Mouse (Mus musculus) MEL (cell line): ENCODE measurements around the gene Ppp1ca. TPM values are rescaled to one million over a fixed set of nuclear protein-coding genes. Genes with fewer than 3 reads are reported as not detected.

Experiments
- DNase-seq: peaks from one replicate; pipeline ENCODE4 v3.0.0; 2011; ENCODE audit warnings: low read depth, low spot score
- H3K27ac ChIP-seq: 2 replicates; pipeline ENCODE4 v1.5.1; 2012; ENCODE audit warnings: low read depth, mild to moderate bottlenecking, control low read depth, low read length, moderate library complexity; ENCODE audit not compliant: control insufficient read depth
- H3K27me3 ChIP-seq, 2 experiments: fragments of 150-350 bp in 1 of 2; sonication (generic) in 1 of 2; 2 replicates each; pipeline ENCODE4 v1.6.1; 2012; ENCODE audit warnings: low read length in 2 of 2, mild to moderate bottlenecking in 2 of 2, improper control_type of control experiment in 1 of 2, moderate library complexity in 1 of 2; ENCODE audit not compliant: insufficient read depth in 2 of 2, control insufficient read depth in 1 of 2
- H3K36me3 ChIP-seq, 2 experiments: 2 replicates each; pipeline ENCODE4 v1.6.1; 2012 to 2014; ENCODE audit warnings: low read length in 2 of 2, improper control_type of control experiment in 1 of 2, inconsistent platforms in 1 of 2, mild to moderate bottlenecking in 1 of 2; ENCODE audit not compliant: insufficient read depth in 2 of 2, control insufficient read depth in 1 of 2
- H3K4me1 ChIP-seq, 2 experiments: fragments of 150-350 bp in 1 of 2; sonication (generic) in 1 of 2; 2 replicates each; pipeline ENCODE4 v1.6.1; 2012; ENCODE audit warnings: low read length in 2 of 2, improper control_type of control experiment in 1 of 2, mild to moderate bottlenecking in 1 of 2; ENCODE audit not compliant: insufficient read depth in 2 of 2, control insufficient read depth in 1 of 2
- H3K4me3 ChIP-seq, 2 experiments: fragments of 150-350 bp in 1 of 2; sonication (generic) in 1 of 2; 2 replicates each; pipeline ENCODE4 v1.5.1; 2012; ENCODE audit warnings: low read depth in 2 of 2, low read length in 2 of 2, mild to moderate bottlenecking in 2 of 2, moderate library complexity in 2 of 2, control low read depth in 1 of 2, improper control_type of control experiment in 1 of 2; ENCODE audit not compliant: control insufficient read depth in 1 of 2, insufficient read depth in 1 of 2
- H3K79me2 ChIP-seq: 2 replicates; pipeline ENCODE4 v1.6.1; 2012; ENCODE audit warnings: mild to moderate bottlenecking, low read length, moderate library complexity; ENCODE audit not compliant: control insufficient read depth, poor library complexity, insufficient read depth
- H3K9ac ChIP-seq: 2 replicates; pipeline ENCODE4 v1.6.1; 2012; ENCODE audit warnings: low read depth, mild to moderate bottlenecking, control low read depth, low read length, moderate library complexity; ENCODE audit not compliant: control insufficient read depth, poor library complexity, severe bottlenecking
- H3K9me3 ChIP-seq: fragments of 150-350 bp; sonication (generic); replicated peaks from 2 replicates; pipeline ENCODE4 v1.6.1; 2012; ENCODE audit warnings: mild to moderate bottlenecking, low read length, improper control_type of control experiment, moderate library complexity; ENCODE audit not compliant: insufficient read depth
- BHLHE40 ChIP-seq: IDR thresholded peaks from 2 replicates; pipeline ENCODE4 v1.6.1; 2012; ENCODE audit warnings: low read depth, mild to moderate bottlenecking, inconsistent platforms, low read length, improper control_type of control experiment, borderline replicate concordance
- E2F4 ChIP-seq: IDR thresholded peaks from 2 replicates; pipeline ENCODE4 v1.6.1; 2011; ENCODE audit warnings: low read depth, low read length, improper control_type of control experiment, borderline replicate concordance
- ETS1 ChIP-seq: IDR thresholded peaks from 2 replicates; pipeline ENCODE4 v1.6.1; 2012; ENCODE audit warnings: low read depth, mild to moderate bottlenecking, inconsistent platforms, low read length, improper control_type of control experiment, moderate library complexity
- GATA1 ChIP-seq: IDR thresholded peaks from 2 replicates; pipeline ENCODE4 v1.6.1; 2011; ENCODE audit warnings: low read depth, low read length, improper control_type of control experiment
- JUND ChIP-seq: IDR thresholded peaks from 2 replicates; pipeline ENCODE4 v1.6.1; 2011; ENCODE audit warnings: low read depth, mild to moderate bottlenecking, improper control_type of control experiment, low read length
- KAT2A ChIP-seq: conservative IDR thresholded peaks from 2 replicates; pipeline ENCODE4 v1.6.1; 2012; ENCODE audit warnings: low read depth, low read length, improper control_type of control experiment, inconsistent platforms
- MAFK ChIP-seq: IDR thresholded peaks from 2 replicates; pipeline ENCODE4 v1.6.1; 2011; ENCODE audit warnings: low read depth, mild to moderate bottlenecking, low read length, improper control_type of control experiment, borderline replicate concordance
- NRF1 ChIP-seq: IDR thresholded peaks from 2 replicates; pipeline ENCODE4 v1.6.1; 2014; ENCODE audit warnings: low read depth, mild to moderate bottlenecking, inconsistent platforms, low read length, improper control_type of control experiment, moderate library complexity; ENCODE audit not compliant: poor library complexity, insufficient read depth, severe bottlenecking
- POLR2A ChIP-seq, 2 experiments: IDR thresholded peaks; 2 replicates each; pipeline ENCODE4 v1.6.1; 2011 to 2012; ENCODE audit warnings: low read length in 2 of 2, mild to moderate bottlenecking in 2 of 2, control low read depth in 1 of 2, improper control_type of control experiment in 1 of 2, low read depth in 1 of 2, moderate library complexity in 1 of 2; ENCODE audit not compliant: control insufficient read depth in 1 of 2, insufficient read depth in 1 of 2, poor library complexity in 1 of 2
- POLR2AphosphoS2 ChIP-seq: IDR thresholded peaks from 2 replicates; pipeline ENCODE4 v1.6.1; 2011; ENCODE audit warnings: low read length, improper control_type of control experiment
- RAD21 ChIP-seq: IDR thresholded peaks from 2 replicates; pipeline ENCODE4 v1.6.1; 2011; ENCODE audit warnings: mild to moderate bottlenecking, low read depth, low read length, improper control_type of control experiment
- RCOR1 ChIP-seq: IDR thresholded peaks from 2 replicates; pipeline ENCODE4 v1.6.1; 2012; ENCODE audit warnings: low read depth, mild to moderate bottlenecking, inconsistent platforms, low read length, improper control_type of control experiment
- SMC3 ChIP-seq: IDR thresholded peaks from 2 replicates; pipeline ENCODE4 v1.6.1; 2011; ENCODE audit warnings: low read depth, low read length, improper control_type of control experiment
- TAL1 ChIP-seq: IDR thresholded peaks from 2 replicates; pipeline ENCODE4 v1.6.1; 2012; ENCODE audit warnings: mild to moderate bottlenecking, inconsistent platforms, low read length, moderate library complexity, mixed read lengths
- TBP ChIP-seq: IDR thresholded peaks from 2 replicates; pipeline ENCODE4 v1.8.0; 2011; ENCODE audit warnings: low read depth, low read length, improper control_type of control experiment
- ZKSCAN1 ChIP-seq: IDR thresholded peaks from 2 replicates; pipeline ENCODE4 v1.6.1; 2012; ENCODE audit warnings: low read depth, mild to moderate bottlenecking, inconsistent platforms, low read length, improper control_type of control experiment, moderate library complexity
- ZMIZ1 ChIP-seq: IDR thresholded peaks from 2 replicates; pipeline ENCODE4 v1.6.1; 2012; ENCODE audit warnings: low read depth, mild to moderate bottlenecking, inconsistent platforms, low read length, improper control_type of control experiment, moderate library complexity
- ZNF384 ChIP-seq: IDR thresholded peaks from 2 replicates; pipeline ENCODE4 v1.6.1; 2012; ENCODE audit warnings: low read depth, mild to moderate bottlenecking, inconsistent platforms, low read length, improper control_type of control experiment
- polyA plus RNA-seq, 2 experiments: library from polyadenylated mRNA; stranded (reverse) in 1 of 2; unstranded in 1 of 2; fragments of >175 nt in 1 of 2; fragments of >200 nt in 1 of 2; gene quantifications; 2 replicates each; pipeline versions ENCODE4 v1.2.1 to v1.2.4; 2012; ENCODE audit warnings: low replicate concordance in 2 of 2, low read depth in 1 of 2; ENCODE audit not compliant: insufficient read length in 2 of 2, insufficient read depth in 1 of 2, missing spikeins in 1 of 2
- total RNA-seq: library from RNA; depleted of rRNA; stranded (reverse); fragments of 300-350 nt; gene quantifications from 2 replicates; pipeline ENCODE4 v1.2.3, GENCODE M21; 2012

Ppp1ca gene
- total and polyA plus RNA-seq, 3 experiments = 453 to 505 (median 455) TPM

DNA sequence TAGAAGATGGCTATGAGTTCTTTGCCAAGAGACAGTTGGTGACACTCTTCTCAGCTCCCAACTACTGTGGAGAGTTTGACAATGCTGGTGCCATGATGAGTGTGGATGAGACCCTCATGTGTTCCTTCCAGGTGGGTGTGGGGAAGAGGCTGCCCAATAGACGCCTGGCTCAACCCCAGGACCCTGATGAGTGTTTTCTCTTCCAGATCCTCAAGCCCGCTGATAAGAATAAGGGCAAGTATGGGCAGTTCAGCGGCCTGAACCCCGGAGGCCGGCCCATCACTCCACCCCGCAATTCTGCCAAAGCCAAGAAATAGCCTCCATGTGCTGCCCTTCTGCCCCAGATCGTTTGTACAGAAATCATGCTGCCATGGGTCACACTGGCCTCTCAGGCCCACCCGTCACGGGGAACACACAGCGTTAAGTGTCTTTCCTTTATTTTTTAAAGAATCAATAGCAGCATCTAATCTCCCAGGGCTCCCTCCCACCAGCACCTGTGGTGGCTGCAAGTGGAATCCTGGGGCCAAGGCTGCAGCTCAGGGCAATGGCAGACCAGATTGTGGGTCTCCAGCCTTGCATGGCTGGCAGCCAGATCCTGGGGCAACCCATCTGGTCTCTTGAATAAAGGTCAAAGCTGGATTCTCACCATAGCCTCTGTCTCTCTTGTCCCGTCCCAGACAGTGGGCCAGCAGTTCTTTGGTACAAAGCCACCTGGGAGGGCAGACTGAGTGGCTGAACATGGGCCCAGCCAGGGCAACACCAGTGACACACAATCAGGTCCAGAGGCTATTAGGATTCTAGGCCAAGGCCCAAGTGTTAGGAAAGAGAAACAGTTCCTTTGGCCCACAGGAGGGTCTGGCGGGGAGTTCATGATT is 3.1 kb downstream of the Ppp1ca start:
- no peaks in the 10 kb centered on the region for H3K27me3 ChIP-seq
- H3K79me2 ChIP-seq = peaks cover 29% of the 10 kb centered on the region
- no peak overlapping the region for H3K4me3 ChIP-seq
- H3K27ac ChIP-seq = no peak overlapping the region
- TF ChIP-seq SMC3 (no peak), POLR2A (IDR thresholded peaks at IDR 0.05; ENCODE audit: control insufficient read depth in 1 of 2, insufficient read depth in 1 of 2, low read depth in 1 of 2, low read length in 2 of 2, poor library complexity in 1 of 2) (0 out of 4 replicates have a peak, but pooled peaks of 1 of the 2 experiments have one; percentile 36), GATA1 (no peak), ZNF384 (no peak), NRF1 (no peak), POLR2AphosphoS2 (peak; percentile 33; the same call in 1 of the 2 replicates), JUND (no peak), TBP (no peak), E2F4 (no peak), ZKSCAN1 (no peak), ZMIZ1 (peak; percentile 56; the same call in 1 of the 2 replicates), RAD21 (no peak)
- H3K9me3 ChIP-seq = no peaks in the 10 kb centered on the region
- no peak overlapping the region for H3K9ac ChIP-seq
- H3K36me3 ChIP-seq = peaks cover 6 to 21% of the 10 kb centered on the region in 2 experiments; a peak in 3 of 4 replicates
- H3K4me1 ChIP-seq = peaks cover 6 to 23% of the 10 kb centered on the region in 2 experiments
- no peak for DNase-seq

GRCm38 (mm10) chr19:4196048-4196447 is 4.2 kb downstream of the Ppp1ca start:
- Histone ChIP-seq H3K9me3 (no peaks in the 10 kb centered on the region), H3K4me3 (no peak overlapping the region), H3K27me3 (no peaks in the 10 kb centered on the region), H3K27ac (no peak overlapping the region), H3K4me1 (peaks cover 6 to 27% of the 10 kb centered on the region in 2 experiments), H3K9ac (no peak overlapping the region), H3K79me2 (peaks cover 37% of the 10 kb centered on the region), H3K36me3 (peaks cover 6 to 23% of the 10 kb centered on the region in 2 experiments; a peak in 3 of 4 replicates)
- no peak for TF ChIP-seq TAL1
- TF ChIP-seq JUND = no peak
- no peak for DNase-seq

- TF ChIP-seq JUND = no peak
- no peak for TF ChIP-seq ETS1
- no peak for TF ChIP-seq MAFK
- no peak for TF ChIP-seq TAL1
- TF ChIP-seq KAT2A = no peak
- no peak for TF ChIP-seq BHLHE40
- no peak for TF ChIP-seq RCOR1
- no peak for TF ChIP-seq E2F4
- Histone ChIP-seq H3K79me2 (peaks cover 39% of the 10 kb centered on the region), H3K27ac (no peak overlapping the region), H3K9ac (no peak overlapping the region), H3K4me1 (peaks cover 6 to 27% of the 10 kb centered on the region in 2 experiments), H3K36me3 (peaks cover 6 to 21% of the 10 kb centered on the region in 2 experiments; a peak in 3 of 4 replicates), H3K4me3 (no peak overlapping the region), H3K27me3 (no peaks in the 10 kb centered on the region), H3K9me3 (no peaks in the 10 kb centered on the region)
- no peak for DNase-seq
These were observed 4.7 kb downstream of the Ppp1ca start for GRCm38 (mm10) chr19:4196548-4196947.
